ENCODE assay signal across 7 mouse cellular contexts in genomic region chr2:93188761-93189458, GRCm38 (mm10). TPM values are rescaled to one million over a fixed set of nuclear protein-coding genes. Genes with fewer than 3 reads are reported as not detected.
A peak's percentile ranks its signal among the peaks of the same experiment; 100 is the strongest.
DNase-seq lines count a peak whose midpoint lies in the region; ATAC-seq lines count a peak whose summit lies in the region.

No protein-coding gene starts in this region.

- DNase-seq in CD4-positive helper T cell, adult 2 months (ENCODE audit: low read depth, low spot score) = peak; percentile 56
- peak; percentile 61 for DNase-seq in ES-CJ7 (ENCODE audit: low read depth, low spot score)
- peak; percentile 78 for DNase-seq in forebrain, embryonic 11.5 days (ENCODE audit: low spot score)
- DNase-seq in gastrocnemius, postnatal 4 days (ENCODE audit: low spot score in 2 of 2) = no peak

- H3K4me3 ChIP-seq in forebrain, embryonic 11.5 days (ENCODE audit: low read depth, low read length) = peak overlapping the region; percentile 85
- peak overlapping the region; percentile 53 for H3K4me3 ChIP-seq in hindbrain, embryonic 15.5 days
- peak overlapping the region; percentile 48 for H3K4me3 ChIP-seq in liver, embryonic 15.5 days (replicated peaks)
- H3K4me3 ChIP-seq in neural tube, embryonic 15.5 days (replicated peaks) = peak overlapping the region; percentile 88

- no peaks in the 10 kb centered on the region for H3K36me3 ChIP-seq in forebrain, embryonic 11.5 days (ENCODE audit: control insufficient read depth, insufficient read depth, low read length)
- H3K36me3 ChIP-seq in hindbrain, embryonic 15.5 days = no peaks in the 10 kb centered on the region
- H3K36me3 ChIP-seq in liver, embryonic 15.5 days (replicated peaks) = no peaks in the 10 kb centered on the region
- no peaks in the 10 kb centered on the region for H3K36me3 ChIP-seq in neural tube, embryonic 15.5 days

- peak overlapping the region; percentile 95 for H3K9ac ChIP-seq in forebrain, embryonic 11.5 days (ENCODE audit: low read length)
- H3K9ac ChIP-seq in hindbrain, embryonic 15.5 days = peak overlapping the region; percentile 72
- H3K9ac ChIP-seq in liver, embryonic 15.5 days = no peak overlapping the region
- peak overlapping the region; percentile 92 for H3K9ac ChIP-seq in neural tube, embryonic 15.5 days (replicated peaks)

- no peaks in the 10 kb centered on the region for H3K9me3 ChIP-seq in forebrain, embryonic 11.5 days (ENCODE audit: control insufficient read depth, low read length)
- H3K9me3 ChIP-seq in hindbrain, embryonic 15.5 days = no peaks in the 10 kb centered on the region
- no peaks in the 10 kb centered on the region for H3K9me3 ChIP-seq in liver, embryonic 15.5 days (replicated peaks)
- no peaks in the 10 kb centered on the region for H3K9me3 ChIP-seq in neural tube, embryonic 15.5 days (replicated peaks)

- H3K27me3 ChIP-seq in forebrain, embryonic 11.5 days (ENCODE audit: control insufficient read depth, insufficient read depth, low read length) = no peaks in the 10 kb centered on the region; the same call in 1 of the 2 replicates
- H3K27me3 ChIP-seq in hindbrain, embryonic 15.5 days = no peaks in the 10 kb centered on the region
- H3K27me3 ChIP-seq in liver, embryonic 15.5 days = peaks cover 67% of the 10 kb centered on the region
- 0 out of 2 replicates have a peak, but pooled peaks cover 4% of the 10 kb centered on the region for H3K27me3 ChIP-seq in neural tube, embryonic 15.5 days (replicated peaks)

- peak overlapping the region; percentile 84 for H3K27ac ChIP-seq in forebrain, embryonic 11.5 days (ENCODE audit: low read depth, low read length)
- peak overlapping the region; percentile 87 for H3K27ac ChIP-seq in hindbrain, embryonic 15.5 days (replicated peaks)
- no peak overlapping the region for H3K27ac ChIP-seq in liver, embryonic 15.5 days (replicated peaks)
- peak overlapping the region; percentile 86 for H3K27ac ChIP-seq in neural tube, embryonic 15.5 days (replicated peaks)

- H3K4me2 ChIP-seq in forebrain, embryonic 11.5 days (ENCODE audit: low read depth, low read length, severe bottlenecking) = peak overlapping the region; percentile 93
- H3K4me2 ChIP-seq in hindbrain, embryonic 15.5 days = peak overlapping the region; percentile 75
- peak overlapping the region; percentile 75 for H3K4me2 ChIP-seq in liver, embryonic 15.5 days
- peak overlapping the region; percentile 97 for H3K4me2 ChIP-seq in neural tube, embryonic 15.5 days

- no peak for ATAC-seq in forebrain, embryonic 11.5 days (replicated peaks; ENCODE audit: low FRiP score)
- ATAC-seq in hindbrain, embryonic 15.5 days (ENCODE audit: low FRiP score, low read depth) = peak; percentile 14; the same call in 1 of the 2 replicates
- ATAC-seq in liver, embryonic 15.5 days (ENCODE audit: insufficient read depth) = no peak
- ATAC-seq in neural tube, embryonic 15.5 days (ENCODE audit: low FRiP score) = peak; percentile 42; the same call in 1 of the 2 replicates

- 6% methylated on average over 19 of the region's 19 CpGs for WGBS in forebrain, embryonic 11.5 days
- WGBS in hindbrain, embryonic 15.5 days = 3% methylated on average over 19 of the region's 19 CpGs
- WGBS in liver, embryonic 15.5 days (ENCODE audit: insufficient replicate concordance) = 8% methylated on average over 19 of the region's 19 CpGs
- 6% methylated on average over 19 of the region's 19 CpGs for WGBS in neural tube, embryonic 15.5 days

- peaks cover 24% of the 10 kb centered on the region; the same call in 1 of the 2 replicates for H3K4me1 ChIP-seq in forebrain, embryonic 11.5 days (replicated peaks; ENCODE audit: control insufficient read depth, insufficient read depth, low read length)
- peaks cover 62% of the 10 kb centered on the region for H3K4me1 ChIP-seq in hindbrain, embryonic 15.5 days (replicated peaks)
- H3K4me1 ChIP-seq in liver, embryonic 15.5 days (replicated peaks) = peaks cover 18% of the 10 kb centered on the region
- peaks cover 59% of the 10 kb centered on the region for H3K4me1 ChIP-seq in neural tube, embryonic 15.5 days

RNA-seq across cellular contexts. Expression of gene Trp53i11, which starts 1.6 kb away (rescaled TPM):
- 155 and 170 TPM in 2 replicates for polyA plus RNA-seq in forebrain, embryonic 11.5 days (2014; fragmentation: Nextera tagmentation; extraction: Ambion mirVana)
- polyA plus RNA-seq in hindbrain, embryonic 15.5 days (2015; fragmentation: Nextera tagmentation; extraction: Ambion mirVana) = 86.6 and 123 TPM in 2 replicates
- polyA plus RNA-seq in liver, embryonic 15.5 days (2015; fragmentation: Nextera tagmentation; extraction: Ambion mirVana) = 3.4 and 3.7 TPM in 2 replicates
- polyA plus RNA-seq in neural tube, embryonic 15.5 days (2015; fragmentation: Nextera tagmentation; extraction: Ambion mirVana) = 55.6 and 67.3 TPM in 2 replicates
- 10 to 100 TPM; 39.8 to 40.1 TPM for total RNA-seq in gastrocnemius, postnatal 4 days (2021)

Comparison
In these comparisons a context has a peak if more than half of its experiments do, and no peak if none do; other contexts are left out.
1. DNase-seq: peak in CD4-positive helper T cell, adult 2 months (single experiment), ES-CJ7 (single experiment) and forebrain, embryonic 11.5 days (single experiment); none in gastrocnemius, postnatal 4 days (0 of 2).
2. ATAC-seq: peak in hindbrain, embryonic 15.5 days (single experiment) and neural tube, embryonic 15.5 days (single experiment); none in forebrain, embryonic 11.5 days (single experiment) and liver, embryonic 15.5 days (single experiment).
3. RNA of gene Trp53i11, which starts 1.6 kb away (polyA plus RNA-seq): 155 to 170 TPM in forebrain, embryonic 11.5 days, 86.6 to 123 TPM in hindbrain, embryonic 15.5 days and 55.6 to 67.3 TPM in neural tube, embryonic 15.5 days; 3.4 to 3.7 TPM in liver, embryonic 15.5 days; every median in the first group is over 10 times any median in the second.
4. Peak in every context shown above with its lines, with median percentiles within 50 percentile points of each other: H3K4me2 ChIP-seq and H3K4me3 ChIP-seq.